Mouse (Mus musculus): Measurements from ENCODE around the gene Blvrb.

DNA sequence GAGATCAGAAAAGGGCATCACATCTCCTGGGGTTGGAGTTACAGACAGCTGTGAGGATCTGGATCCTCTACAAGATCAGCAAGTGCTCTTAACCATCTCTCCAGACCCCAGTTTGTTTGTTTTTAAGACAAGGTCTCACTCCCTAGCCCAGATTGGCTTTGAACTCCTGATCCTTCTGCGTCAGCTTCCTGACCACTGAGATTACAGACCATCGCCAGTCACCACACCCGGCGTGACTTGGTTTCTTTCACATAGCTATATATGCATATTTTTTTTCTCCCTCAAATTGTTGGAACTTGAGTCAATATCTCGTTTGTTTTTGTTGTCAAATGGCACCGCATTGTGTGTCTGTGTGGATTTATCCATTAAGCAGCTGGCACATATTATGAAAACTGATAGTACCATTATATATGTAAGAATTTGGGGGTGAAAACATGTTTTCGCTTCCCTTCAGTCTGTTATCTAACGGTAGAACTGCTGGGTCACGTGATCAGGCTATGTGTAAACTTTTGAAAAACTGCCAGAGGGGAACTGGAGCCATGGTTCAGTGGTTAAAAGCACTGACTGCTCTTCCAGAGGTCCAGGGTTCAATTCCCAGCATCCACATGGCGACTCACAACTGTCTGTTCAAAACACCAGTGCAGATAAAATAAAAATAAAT is 6.8 kb downstream of the Blvrb start:
- TF ChIP-seq CTCF (IDR thresholded peaks at IDR 0.05; ENCODE audit: insufficient read depth, low read depth, low read length) (no peak), POLR2A (IDR thresholded peaks at IDR 0.05; ENCODE audit: insufficient read depth, low read depth, low read length) (no peak)

Data from olfactory bulb, adult 2 months (tissue).